Mouse (Mus musculus): Measurements from ENCODE around the gene Dnmt3l. TPM values are rescaled to one million over a fixed set of nuclear protein-coding genes. Genes with fewer than 3 reads are reported as not detected.
"Not testable (repeated sequence)": the region's sequence is repeated elsewhere in the genome, so short reads cannot be mapped to it uniquely, and the experiment has no call there.

Gene Dnmt3l
- polyA plus RNA-seq, 1 experiment = 1.8 TPM

GRCm38 (mm10) chr10:78018797-78019203, 22.9 kb upstream of the Dnmt3l start:
- Histone ChIP-seq H3K4me3 (replicated peaks; ENCODE audit: insufficient read depth, low read depth, low read length) (peak overlapping the region; percentile 55), H3K4me1 (ENCODE audit: control insufficient read depth, insufficient read depth, low read length) (no peaks in the 10 kb centered on the region)
- WGBS = 8% methylated on average over 19 of the region's 19 CpGs

GRCm38 (mm10) chr10:78019291-78019690, 22.5 kb upstream of the Dnmt3l start:
- Histone ChIP-seq H3K27ac (ENCODE audit: insufficient read depth, low read length) (no peak overlapping the region), H3K4me1 (ENCODE audit: control insufficient read depth, insufficient read depth, low read length) (no peaks in the 10 kb centered on the region), H3K4me3 (replicated peaks; ENCODE audit: insufficient read depth, low read depth, low read length) (no peak overlapping the region), H3K27me3 (ENCODE audit: control insufficient read depth, insufficient read depth, low read length) (no peaks in the 10 kb centered on the region)
- DNase-seq = no peak
- no peak for TF ChIP-seq POLR2A (IDR thresholded peaks at IDR 0.05; ENCODE audit: borderline replicate concordance, insufficient read depth, low read length)
- TF ChIP-seq CTCF (IDR thresholded peaks at IDR 0.05; ENCODE audit: borderline replicate concordance, insufficient read depth, low read depth, low read length) = no peak
- 62% methylated on average over 4 of the region's 4 CpGs for WGBS

More at GRCm38 (mm10) chr10:78018797-78019203, 22.9 kb upstream of the Dnmt3l start:
- no peak overlapping the region for H3K27ac ChIP-seq (ENCODE audit: insufficient read depth, low read length)
- no peaks in the 10 kb centered on the region for H3K27me3 ChIP-seq (ENCODE audit: control insufficient read depth, insufficient read depth, low read length)
- no peak for TF ChIP-seq POLR2A (IDR thresholded peaks at IDR 0.05; ENCODE audit: borderline replicate concordance, insufficient read depth, low read length)
- TF ChIP-seq CTCF (IDR thresholded peaks at IDR 0.05; ENCODE audit: borderline replicate concordance, insufficient read depth, low read depth, low read length) = peak; percentile 86
- DNase-seq = peak; percentile 62 to 72

GRCm38 (mm10) chr10:78019984-78020383, 21.8 kb upstream of the Dnmt3l start:
- 93% methylated on average over 7 of the region's 11 CpGs for WGBS
- not testable (repeated sequence) for H3K27ac ChIP-seq (ENCODE audit: insufficient read depth, low read length); H3K4me1 ChIP-seq (ENCODE audit: control insufficient read depth, insufficient read depth, low read length); DNase-seq; H3K27me3 ChIP-seq (ENCODE audit: control insufficient read depth, insufficient read depth, low read length); H3K4me3 ChIP-seq (replicated peaks; ENCODE audit: insufficient read depth, low read depth, low read length)

- not testable (repeated sequence) for DNase-seq; H3K4me3 ChIP-seq (replicated peaks; ENCODE audit: insufficient read depth, low read depth, low read length); H3K27me3 ChIP-seq (ENCODE audit: control insufficient read depth, insufficient read depth, low read length); H3K27ac ChIP-seq (ENCODE audit: insufficient read depth, low read length); H3K4me1 ChIP-seq (ENCODE audit: control insufficient read depth, insufficient read depth, low read length)
- 51% methylated on average over 6 of the region's 8 CpGs for WGBS
Measured at GRCm38 (mm10) chr10:78025453-78025852, 16.3 kb upstream of the Dnmt3l start.

- Histone ChIP-seq H3K27ac (ENCODE audit: insufficient read depth, low read length) (no peak overlapping the region), H3K4me1 (ENCODE audit: control insufficient read depth, insufficient read depth, low read length) (no peaks in the 10 kb centered on the region), H3K4me3 (replicated peaks; ENCODE audit: insufficient read depth, low read depth, low read length) (no peak overlapping the region), H3K27me3 (ENCODE audit: control insufficient read depth, insufficient read depth, low read length) (no peaks in the 10 kb centered on the region)
- peak; percentile 86 for TF ChIP-seq CTCF (IDR thresholded peaks at IDR 0.05; ENCODE audit: borderline replicate concordance, insufficient read depth, low read depth, low read length)
- TF ChIP-seq POLR2A (IDR thresholded peaks at IDR 0.05; ENCODE audit: borderline replicate concordance, insufficient read depth, low read length) = no peak
- 3% methylated on average over 5 of the region's 5 CpGs for WGBS
- peak; percentile 57 to 68 for DNase-seq
Measured at GRCm38 (mm10) chr10:78028129-78028528, 13.6 kb upstream of the Dnmt3l start.

- 98% methylated on average over 1 of the region's 1 CpGs for WGBS
- H3K4me1 ChIP-seq (ENCODE audit: control insufficient read depth, insufficient read depth, low read length) = no peaks in the 10 kb centered on the region
- no peak for DNase-seq
- H3K27me3 ChIP-seq (ENCODE audit: control insufficient read depth, insufficient read depth, low read length) = no peaks in the 10 kb centered on the region
- TF ChIP-seq POLR2A (IDR thresholded peaks at IDR 0.05; ENCODE audit: borderline replicate concordance, insufficient read depth, low read length) (no peak), CTCF (IDR thresholded peaks at IDR 0.05; ENCODE audit: borderline replicate concordance, insufficient read depth, low read depth, low read length) (no peak)
- no peak overlapping the region for H3K4me3 ChIP-seq (replicated peaks; ENCODE audit: insufficient read depth, low read depth, low read length)
- no peak overlapping the region for H3K27ac ChIP-seq (ENCODE audit: insufficient read depth, low read length)
Measured at GRCm38 (mm10) chr10:78029080-78029479, 12.7 kb upstream of the Dnmt3l start.

GRCm38 (mm10) chr10:78031987-78032386, 9.8 kb upstream of the Dnmt3l start:
- 84% methylated on average over 2 of the region's 2 CpGs for WGBS
- no peaks in the 10 kb centered on the region for H3K4me1 ChIP-seq (ENCODE audit: control insufficient read depth, insufficient read depth, low read length)
- DNase-seq = no peak
- no peak overlapping the region for H3K4me3 ChIP-seq (replicated peaks; ENCODE audit: insufficient read depth, low read depth, low read length)
- TF ChIP-seq POLR2A (IDR thresholded peaks at IDR 0.05; ENCODE audit: borderline replicate concordance, insufficient read depth, low read length) (no peak), CTCF (IDR thresholded peaks at IDR 0.05; ENCODE audit: borderline replicate concordance, insufficient read depth, low read depth, low read length) (no peak)
- no peaks in the 10 kb centered on the region for H3K27me3 ChIP-seq (ENCODE audit: control insufficient read depth, insufficient read depth, low read length)
- no peak overlapping the region for H3K27ac ChIP-seq (ENCODE audit: insufficient read depth, low read length)

GRCm38 (mm10) chr10:78037139-78037538, 4.6 kb upstream of the Dnmt3l start:
- H3K4me3 ChIP-seq (replicated peaks; ENCODE audit: insufficient read depth, low read depth, low read length) = no peak overlapping the region
- H3K27me3 ChIP-seq (ENCODE audit: control insufficient read depth, insufficient read depth, low read length) = no peaks in the 10 kb centered on the region
- no peaks in the 10 kb centered on the region; the same call in 1 of the 2 replicates for H3K4me1 ChIP-seq (ENCODE audit: control insufficient read depth, insufficient read depth, low read length)
- H3K27ac ChIP-seq (ENCODE audit: insufficient read depth, low read length) = no peak overlapping the region
- 90% methylated on average over 4 of the region's 4 CpGs for WGBS
- TF ChIP-seq POLR2A (IDR thresholded peaks at IDR 0.05; ENCODE audit: borderline replicate concordance, insufficient read depth, low read length) = no peak
- TF ChIP-seq CTCF (IDR thresholded peaks at IDR 0.05; ENCODE audit: borderline replicate concordance, insufficient read depth, low read depth, low read length) = no peak
- no peak for DNase-seq

GRCm38 (mm10) chr10:78042096-78042495, 349 bp downstream of the Dnmt3l start:
- no peaks in the 10 kb centered on the region for H3K27me3 ChIP-seq (ENCODE audit: control insufficient read depth, insufficient read depth, low read length)
- TF ChIP-seq CTCF (IDR thresholded peaks at IDR 0.05; ENCODE audit: borderline replicate concordance, insufficient read depth, low read depth, low read length) (no peak), POLR2A (IDR thresholded peaks at IDR 0.05; ENCODE audit: borderline replicate concordance, insufficient read depth, low read length) (no peak)
- 89% methylated on average over 7 of the region's 7 CpGs for WGBS
- no peak for DNase-seq
- no peak overlapping the region for H3K4me3 ChIP-seq (replicated peaks; ENCODE audit: insufficient read depth, low read depth, low read length)
- H3K27ac ChIP-seq (ENCODE audit: insufficient read depth, low read length) = no peak overlapping the region
- no peaks in the 10 kb centered on the region; the same call in 1 of the 2 replicates for H3K4me1 ChIP-seq (ENCODE audit: control insufficient read depth, insufficient read depth, low read length)
